Mouse (Mus musculus): ENCODE measurements at regions not wholly inside any gene's neighbourhood (a gene's known extent, or its start where the extent isn't known, plus 50 kb on each side); places are given as distances from the start of the nearest gene placed in this dataset.

DNA sequence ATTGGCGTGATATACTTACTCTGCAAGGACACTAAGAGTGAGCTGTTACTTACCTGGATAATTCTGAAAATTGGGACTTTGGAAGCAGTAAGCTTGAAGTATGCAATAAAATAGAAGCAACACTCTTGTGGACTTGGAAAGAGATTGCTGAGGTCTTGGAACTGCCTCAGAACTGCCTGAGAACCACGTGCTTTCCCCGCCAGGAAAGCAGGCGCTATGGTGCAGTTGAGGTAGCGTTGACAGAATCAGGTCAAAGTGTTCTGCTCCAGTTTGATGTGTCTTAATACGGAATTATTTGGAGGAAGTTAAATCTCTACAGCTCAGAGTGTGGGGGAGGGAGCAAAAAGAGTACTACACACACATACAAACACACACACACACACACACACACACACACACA is 102.8 kb upstream of the Gm11146 start:
- peak in 1 of 2 experiments; percentile 24 for DNase-seq (ENCODE audit: low spot score in 2 of 2)

DNA sequence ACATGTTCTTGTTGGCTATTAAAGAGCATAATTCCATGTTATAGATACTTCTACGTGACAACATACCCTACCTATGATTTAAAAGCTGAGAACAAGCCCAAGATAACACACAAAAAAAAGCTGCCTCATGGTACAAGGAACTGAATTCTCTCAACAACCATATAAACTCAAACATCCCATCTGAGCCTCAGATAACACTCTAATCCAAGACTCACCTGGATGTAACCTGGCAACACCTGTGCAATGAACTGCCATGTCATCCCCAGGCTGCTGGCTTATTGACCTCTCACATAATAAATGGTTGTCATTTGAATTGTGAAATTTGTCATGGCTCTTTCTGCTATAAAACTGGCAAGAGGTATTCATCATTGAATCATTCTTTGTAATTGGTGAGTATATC is 93.5 kb upstream of the Gm11146 start:
- DNase-seq (ENCODE audit: low spot score in 2 of 2): no peak

DNA sequence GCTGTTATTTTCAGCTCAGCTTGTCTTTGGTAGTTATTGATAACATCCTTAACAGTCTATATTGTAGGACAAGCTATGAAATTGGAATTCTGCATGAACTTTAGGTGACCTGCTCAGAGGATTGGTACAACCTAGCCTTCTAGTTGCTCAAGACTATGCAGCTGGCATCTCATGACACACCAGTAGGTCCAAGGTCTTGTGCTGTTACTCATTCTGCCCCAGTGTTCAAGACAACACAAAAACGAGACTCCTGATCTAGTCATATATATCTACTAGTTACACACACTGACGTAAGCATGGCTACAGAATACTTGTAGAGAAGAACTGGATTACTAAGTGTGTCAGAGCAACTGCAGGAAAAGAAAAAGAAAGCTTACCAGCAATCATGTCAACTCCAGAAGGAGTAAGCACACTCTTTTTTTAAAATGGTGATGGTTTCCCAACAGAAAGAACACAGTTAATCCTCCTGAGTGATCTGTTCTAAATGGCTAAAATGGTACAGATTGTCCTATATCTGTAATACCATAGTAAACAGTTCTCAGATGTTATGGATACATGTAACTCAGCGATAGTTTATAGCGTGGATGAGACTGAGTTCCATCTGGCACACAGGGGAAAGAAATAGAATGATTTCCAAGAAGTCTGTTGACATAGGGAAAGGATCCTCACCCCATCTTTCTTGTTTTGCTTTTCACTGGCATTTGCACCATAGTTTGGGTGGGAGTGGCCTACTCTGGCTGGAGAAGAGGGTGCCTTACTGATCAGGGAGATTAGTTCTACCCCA is 85.4 kb upstream of the Gm11146 start:
- DNase-seq (ENCODE audit: low spot score in 2 of 2): no peak

DNA sequence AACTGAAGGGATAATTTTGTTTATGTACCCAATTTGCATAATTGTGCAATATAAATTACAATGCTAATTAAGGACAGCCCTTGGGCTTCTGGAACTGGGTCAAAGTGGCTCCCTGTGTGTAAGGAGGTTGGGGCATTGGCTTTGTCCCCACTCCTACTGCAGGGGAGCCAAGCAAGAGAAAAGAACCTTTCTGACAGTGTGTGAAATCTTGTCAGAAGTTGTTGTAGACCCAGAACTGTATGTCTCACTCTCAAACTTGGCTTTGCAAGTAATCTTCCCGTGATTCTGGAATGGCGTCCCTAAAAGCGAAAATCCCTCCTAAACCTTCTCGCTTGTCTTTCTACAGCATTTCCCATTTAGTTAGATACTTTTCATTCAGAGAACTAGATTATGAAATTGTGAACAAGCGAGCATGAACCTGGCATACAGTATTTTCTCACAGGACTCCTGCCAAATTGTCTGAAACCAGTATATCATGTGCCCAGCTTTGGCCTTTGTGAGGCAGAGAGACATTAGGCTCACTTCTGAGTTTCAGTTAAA is 83.8 kb upstream of the Gm11146 start:
- no peak for DNase-seq (ENCODE audit: low spot score in 2 of 2)

GRCm38 (mm10) chr16:77684521-77684920 is 82.6 kb upstream of the Gm11146 start:
- DNase-seq (ENCODE audit: low spot score in 2 of 2): no peak

GRCm38 (mm10) chr16:77679234-77679633 is 77.3 kb upstream of the Gm11146 start:
- DNase-seq (ENCODE audit: low spot score in 2 of 2): no peak

GRCm38 (mm10) chr16:77676805-77677204 is 74.9 kb upstream of the Gm11146 start:
- no peak for DNase-seq (ENCODE audit: low spot score in 2 of 2)

GRCm38 (mm10) chr16:77675885-77676597 is 74.1 kb upstream of the Gm11146 start:
- DNase-seq (ENCODE audit: low spot score in 2 of 2): no peak

DNA sequence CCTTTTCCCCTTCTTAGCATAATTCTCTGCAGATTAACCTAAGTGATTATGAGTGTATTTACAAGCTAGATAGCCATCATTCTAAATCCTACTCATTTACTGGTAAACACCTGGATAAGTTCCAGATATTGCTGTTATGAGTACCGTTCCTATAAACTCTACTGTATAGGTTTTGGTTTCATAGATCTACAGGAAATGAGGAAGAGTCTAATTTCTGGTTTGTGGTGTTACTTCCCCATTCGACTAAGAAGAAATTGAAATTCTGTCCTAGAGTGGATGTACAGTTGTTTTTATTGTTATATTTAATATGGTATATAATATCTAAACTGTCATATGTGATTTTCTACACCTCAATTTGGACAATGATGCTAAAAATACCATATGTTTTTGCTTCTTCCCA is 69.4 kb upstream of the Gm11146 start:
- DNase-seq (ENCODE audit: low spot score in 2 of 2): no peak

- DNase-seq (ENCODE audit: low spot score in 2 of 2): no peak
These were observed 63.9 kb upstream of the Gm11146 start for GRCm38 (mm10) chr16:77665781-77666180.

DNA sequence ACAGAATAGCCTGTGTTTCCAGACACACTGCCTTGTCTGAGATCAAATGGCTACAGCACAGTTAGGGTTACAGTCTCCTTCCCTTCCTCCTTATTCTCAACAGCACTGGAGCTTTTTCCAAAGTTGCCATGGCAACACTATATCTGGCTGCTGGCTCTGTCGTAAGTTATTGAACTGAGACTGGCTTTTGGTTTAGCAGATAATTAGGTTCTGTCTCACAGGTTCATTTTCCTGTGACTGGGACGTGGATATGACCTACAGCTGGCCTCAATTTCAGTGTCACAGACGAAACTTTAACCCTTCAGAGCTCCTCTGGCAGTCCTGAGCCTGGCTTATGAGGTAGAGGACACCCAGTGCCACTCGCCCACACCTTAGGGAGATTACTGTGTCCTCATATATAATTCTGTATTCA is 60.2 kb upstream of the Gm11146 start:
- DNase-seq (ENCODE audit: low spot score in 2 of 2): peak; percentile 62 to 72

GRCm38 (mm10) chr16:77653306-77653705 is 51.4 kb upstream of the Gm11146 start:
- no peak for DNase-seq (ENCODE audit: low spot score in 2 of 2)

Measured in right cerebral cortex, adult 2 months (tissue).